Mouse (Mus musculus) yolk sac, embryonic 10.5 days (tissue): Measurements from ENCODE around the gene Nploc4.

Experiments used
- DNase-seq: peaks from one replicate; pipeline ENCODE4 v3.0.0-alpha.2; 2017; ENCODE audit warnings: low spot score

Gene Nploc4

GRCm38 (mm10) chr11:120437152-120437856 is at the start of gene Nploc4:
Gene Nploc4, minus strand, starts transcription at chr11:120437708.
- DNase-seq: peak; percentile 89

DNA sequence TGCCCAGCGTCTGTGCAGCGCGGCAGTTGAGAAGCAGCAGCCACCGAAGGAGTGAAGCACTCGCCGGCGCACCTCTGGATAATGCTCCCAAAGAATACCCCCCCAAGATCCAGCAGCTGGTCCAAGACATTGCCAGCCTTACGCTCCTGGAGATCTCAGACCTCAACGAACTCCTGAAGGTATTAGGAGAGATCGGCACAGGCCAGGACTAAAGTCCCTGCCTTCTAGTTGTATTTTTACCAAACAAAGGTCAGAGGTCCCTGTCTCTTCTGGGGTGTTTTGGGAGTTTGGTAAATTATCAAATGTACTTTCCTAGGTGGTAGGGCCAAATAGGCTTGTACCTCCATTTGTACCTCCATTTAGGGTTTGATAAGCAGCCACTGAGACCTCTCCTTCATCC is 47.7 kb upstream of the Nploc4 start:
- no peak for DNase-seq

DNA sequence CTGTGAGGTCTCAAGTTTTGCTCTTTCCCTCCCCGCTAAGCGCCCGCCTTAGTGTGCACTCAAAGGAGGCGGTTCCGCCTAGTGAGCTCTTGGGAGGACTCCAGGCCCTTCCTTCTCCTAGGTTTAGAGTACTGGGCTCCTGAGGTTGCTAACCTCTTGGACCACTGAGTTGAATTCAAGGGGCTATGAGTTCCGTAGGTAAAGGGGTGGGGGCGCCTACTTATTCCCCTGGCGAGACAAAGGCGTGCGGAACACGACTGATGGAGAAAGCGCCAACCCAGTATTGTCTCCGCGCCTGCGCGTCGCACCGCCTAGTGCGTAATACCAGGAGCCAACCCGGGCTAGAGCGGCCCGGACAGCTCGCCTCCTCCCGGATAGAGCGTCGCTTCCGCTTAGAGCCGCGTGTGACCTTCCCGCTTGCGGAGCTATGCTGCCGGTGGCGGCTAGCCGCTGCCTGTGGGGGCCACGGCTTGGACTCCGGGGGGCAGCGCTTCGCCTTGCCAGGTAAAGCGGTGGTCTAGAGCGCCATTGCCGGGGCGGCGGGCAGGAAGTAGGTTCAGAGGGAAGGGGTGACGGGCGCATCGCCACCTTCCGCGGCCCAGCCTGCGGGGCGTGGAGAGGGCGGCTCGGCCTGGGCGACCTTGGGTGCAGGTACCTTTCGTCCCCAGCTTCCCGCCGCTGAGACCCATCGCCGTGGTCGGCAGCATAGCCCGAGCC is 46.9 kb upstream of the Nploc4 start, which contains the start of gene Mrpl12:
Gene Mrpl12, plus strand, starts transcription at position 349 of the 717 bp plus-strand sequence.
- peak; percentile 92 for DNase-seq

- no peak for DNase-seq
Measured at GRCm38 (mm10) chr11:120483448-120483934, 46.0 kb upstream of the Nploc4 start.

DNA sequence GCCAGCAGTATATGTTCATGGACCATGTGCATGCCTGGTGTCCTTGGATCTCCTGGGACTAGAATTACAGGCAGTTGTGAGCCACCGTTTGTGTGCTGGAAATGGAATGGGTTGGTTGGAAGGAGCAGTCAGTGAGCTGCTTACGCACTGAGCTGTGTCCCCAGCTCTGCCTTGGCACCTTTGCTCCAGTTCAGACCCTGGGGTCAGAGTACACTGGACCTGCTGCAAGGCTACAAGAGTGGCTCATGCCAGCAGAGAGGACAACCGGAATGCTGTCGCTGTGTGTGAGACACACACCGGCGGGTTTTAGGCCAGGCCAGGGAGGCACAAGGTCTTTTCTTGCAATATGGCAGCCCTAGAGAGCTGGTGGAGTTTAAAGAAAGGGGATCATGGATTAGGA is 34.5 kb upstream of the Nploc4 start:
- DNase-seq: no peak

DNA sequence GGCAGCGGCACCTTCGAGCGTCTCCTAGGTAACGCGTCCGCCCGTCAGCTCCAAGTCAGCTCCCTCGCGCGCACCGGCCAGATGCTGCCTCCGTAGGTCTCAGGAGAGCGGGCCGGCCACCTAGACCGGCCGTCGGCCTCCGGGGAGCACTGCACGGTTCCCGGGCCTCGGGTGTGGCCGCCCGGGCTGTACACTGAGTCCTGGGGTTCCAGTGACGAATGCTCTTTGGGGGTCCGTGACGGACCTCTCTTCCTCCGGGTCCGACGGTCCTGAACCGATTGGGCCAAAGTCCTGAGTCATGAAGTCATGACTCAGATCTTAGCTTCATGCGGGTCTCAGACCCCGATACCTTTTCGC is 30.2 kb upstream of the Nploc4 start:
- DNase-seq: no peak

DNA sequence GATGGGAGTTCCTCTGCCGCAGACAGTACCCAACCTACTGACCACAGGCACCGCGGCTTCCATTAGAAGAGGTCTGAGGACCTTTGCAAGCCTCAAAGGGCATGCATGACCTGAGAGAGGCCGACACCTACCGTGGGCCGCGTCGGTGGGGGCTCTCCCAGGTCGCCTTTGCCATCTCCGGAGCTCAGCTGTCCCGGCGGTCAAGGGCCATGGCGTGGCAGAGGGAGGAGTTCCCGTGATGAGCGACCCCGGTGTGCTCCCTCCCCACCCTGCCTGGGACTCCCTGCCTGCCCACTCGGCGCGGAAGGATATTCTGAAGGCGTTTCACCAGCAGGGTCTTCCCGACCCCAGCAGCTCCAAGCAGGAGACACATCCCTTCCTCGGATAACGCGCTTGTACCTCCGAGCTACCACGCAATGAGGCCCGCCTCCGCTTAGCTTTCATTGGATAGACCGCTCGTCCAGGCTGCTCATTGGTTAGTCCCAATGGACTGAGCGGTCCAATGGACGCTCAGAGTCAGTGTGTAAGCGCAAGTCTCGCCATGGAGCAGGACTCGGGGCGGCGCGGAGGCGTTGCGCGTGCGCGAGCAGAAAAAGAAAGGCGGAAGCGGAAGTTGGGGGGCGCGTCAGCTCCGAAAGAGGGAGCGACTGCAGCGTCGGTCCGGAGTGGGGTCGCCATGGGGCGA is 29.7 kb upstream of the Nploc4 start, which contains the start of gene Arl16:
Gene Arl16, minus strand, starts transcription at position 557 of the 685 bp plus-strand sequence.
- DNase-seq: peak; percentile 98

GRCm38 (mm10) chr11:120465521-120465920 is 28.0 kb upstream of the Nploc4 start:
- DNase-seq: no peak

GRCm38 (mm10) chr11:120464365-120464764 is 26.9 kb upstream of the Nploc4 start:
- no peak for DNase-seq

GRCm38 (mm10) chr11:120463536-120463935 is 26.0 kb upstream of the Nploc4 start:
- DNase-seq: no peak

DNA sequence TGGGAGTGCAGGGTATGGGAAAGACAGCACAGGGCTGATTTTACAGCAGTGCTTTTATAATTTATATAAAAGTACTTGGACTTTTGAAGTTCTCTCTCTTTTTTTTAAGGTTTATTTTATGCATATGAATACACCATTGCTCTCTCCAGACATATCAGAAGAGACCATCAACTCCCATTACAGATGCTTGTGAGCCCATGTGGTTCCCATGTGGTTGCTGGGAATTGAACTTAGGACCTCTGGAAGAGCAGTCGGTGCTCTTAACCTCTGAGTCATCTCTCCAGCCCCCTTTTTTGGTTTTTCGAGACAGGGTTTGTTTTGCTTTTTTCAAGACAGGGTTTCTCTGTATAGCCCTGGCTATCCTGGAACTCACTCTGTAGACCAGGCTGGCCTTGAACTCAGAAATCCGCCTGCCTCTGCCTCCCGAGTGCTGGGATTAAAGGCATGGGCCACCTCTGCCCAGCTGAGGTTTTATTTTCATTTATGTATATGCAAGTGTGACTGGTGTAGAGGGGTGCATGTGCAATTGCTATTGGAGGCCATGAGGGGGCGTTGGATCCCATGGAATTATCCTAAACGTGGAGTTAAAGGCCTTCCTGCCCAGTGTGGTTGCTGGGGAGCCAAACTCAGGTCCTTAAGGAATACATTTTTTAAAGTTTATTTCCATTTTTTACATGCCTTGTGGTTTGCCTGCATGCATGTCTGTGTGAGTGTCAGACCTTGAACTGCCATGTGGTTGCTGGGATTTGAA is 21.5 kb upstream of the Nploc4 start:
- DNase-seq: no peak

- peak; percentile 87 for DNase-seq
Measured at GRCm38 (mm10) chr11:120457772-120458751, 20.6 kb upstream of the Nploc4 start, which contains the start of the genes Oxld1 and Ccdc137. Gene Oxld1, minus strand, starts transcription at chr11:120458068. Gene Ccdc137, plus strand, starts transcription at chr11:120458115.

DNA sequence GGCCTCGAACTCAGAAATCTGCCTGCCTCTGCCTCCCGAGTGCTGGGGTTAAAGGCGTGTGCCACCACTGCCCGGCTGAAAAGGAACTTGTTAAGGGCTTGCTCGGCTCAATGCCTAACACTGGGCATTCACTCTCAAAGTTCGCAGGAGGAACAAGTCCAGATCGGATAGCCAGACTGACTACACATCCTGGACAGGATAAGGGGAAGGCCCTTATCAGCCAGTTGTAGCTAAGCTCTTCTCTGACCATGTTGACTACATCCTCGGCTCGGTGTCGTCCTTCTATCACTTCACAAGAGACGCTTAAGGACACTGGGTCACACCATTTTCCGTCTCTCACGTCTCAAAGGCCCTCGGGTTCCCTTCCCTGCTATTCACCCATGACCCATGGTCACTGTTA is 19.9 kb upstream of the Nploc4 start:
- peak; percentile 16 for DNase-seq

DNA sequence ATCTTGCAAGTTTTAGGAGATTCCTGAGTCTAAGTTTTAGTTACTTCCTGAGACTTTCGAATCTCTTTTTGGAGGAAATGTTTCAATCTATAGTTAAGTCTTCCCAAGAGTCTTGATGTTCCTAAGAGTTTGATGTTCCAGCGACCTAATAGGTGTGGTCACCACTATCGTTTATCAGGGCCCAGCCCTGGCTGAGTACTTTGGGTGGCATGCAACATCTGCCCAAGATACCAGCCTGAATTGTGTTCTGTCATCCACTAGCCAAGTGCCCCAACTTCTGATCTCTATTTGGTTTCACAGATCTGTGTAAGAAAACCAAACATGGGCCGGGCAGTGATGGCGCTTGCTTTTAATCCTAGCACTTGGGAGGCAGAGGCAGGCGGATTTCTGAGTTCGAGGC is 17.9 kb upstream of the Nploc4 start:
- no peak for DNase-seq

GRCm38 (mm10) chr11:120454965-120455364 is 17.5 kb upstream of the Nploc4 start:
- no peak for DNase-seq

- no peak for DNase-seq
Measured at GRCm38 (mm10) chr11:120453306-120453705, 15.8 kb upstream of the Nploc4 start, which contains the start of gene Pde6g. Gene Pde6g, minus strand, starts transcription at chr11:120453500.

DNA sequence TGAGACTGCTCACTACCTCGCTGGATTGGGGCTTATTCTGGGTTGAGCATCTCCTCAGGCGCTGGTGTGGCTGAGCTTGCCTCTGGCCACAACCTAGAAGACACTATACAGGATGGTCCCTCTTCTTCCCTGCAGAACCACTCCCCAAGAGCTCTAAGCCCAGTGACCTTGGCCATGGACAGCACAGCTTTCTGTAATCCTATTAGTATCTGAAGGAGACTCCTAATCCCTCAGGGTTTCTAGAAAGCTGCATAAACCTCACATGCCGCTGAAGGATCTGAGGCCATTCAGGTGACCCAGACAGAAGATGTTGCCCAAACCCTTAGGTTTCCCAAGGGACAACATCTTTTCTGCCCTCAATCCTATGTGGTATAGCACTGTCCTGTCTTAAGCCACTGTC is 14.7 kb upstream of the Nploc4 start:
- no peak for DNase-seq

DNA sequence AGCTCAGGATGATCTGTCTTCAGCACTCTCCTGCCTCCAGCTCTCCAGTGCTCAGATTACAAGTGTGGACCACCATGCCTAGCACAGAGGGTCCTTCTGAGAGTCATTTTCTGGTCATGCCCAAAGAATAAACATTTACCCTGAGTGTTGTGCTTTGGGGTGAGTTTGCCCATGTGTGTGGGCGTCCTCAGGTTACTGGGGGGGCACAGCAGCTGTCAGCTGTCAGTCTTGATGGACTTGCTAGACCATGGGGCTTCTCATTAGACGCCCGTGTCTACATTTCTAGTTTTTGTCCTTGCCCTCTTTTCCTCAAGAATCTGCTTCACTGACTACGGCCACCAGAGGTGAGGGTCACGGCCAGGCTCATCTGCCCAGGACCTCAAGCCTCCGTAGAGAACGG is 9.7 kb upstream of the Nploc4 start:
- DNase-seq: no peak

DNA sequence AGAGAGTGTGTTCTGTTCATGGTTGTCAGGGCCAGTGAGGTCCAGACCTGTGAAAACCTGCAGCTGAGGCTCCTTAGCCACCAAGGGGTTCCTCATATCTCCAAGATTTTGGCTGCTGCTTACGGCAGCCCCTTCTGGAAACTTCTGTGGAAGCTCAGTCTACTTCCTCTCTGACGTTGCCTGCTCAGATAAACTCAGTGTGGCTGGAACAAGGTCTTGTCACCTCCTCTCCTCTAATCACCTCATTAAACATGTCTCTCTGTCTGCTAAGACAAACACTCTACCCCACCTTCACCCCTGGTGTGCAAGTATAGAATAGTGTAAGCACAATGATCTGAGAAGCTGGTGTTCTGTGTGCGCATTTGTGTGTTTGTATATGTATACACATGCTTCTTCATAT is 8.0 kb upstream of the Nploc4 start:
- no peak for DNase-seq

GRCm38 (mm10) chr11:120444106-120444505 is 6.6 kb upstream of the Nploc4 start:
- DNase-seq: no peak
